ENCODE assay signal across 14 mouse cellular contexts in the genomic region with DNA sequence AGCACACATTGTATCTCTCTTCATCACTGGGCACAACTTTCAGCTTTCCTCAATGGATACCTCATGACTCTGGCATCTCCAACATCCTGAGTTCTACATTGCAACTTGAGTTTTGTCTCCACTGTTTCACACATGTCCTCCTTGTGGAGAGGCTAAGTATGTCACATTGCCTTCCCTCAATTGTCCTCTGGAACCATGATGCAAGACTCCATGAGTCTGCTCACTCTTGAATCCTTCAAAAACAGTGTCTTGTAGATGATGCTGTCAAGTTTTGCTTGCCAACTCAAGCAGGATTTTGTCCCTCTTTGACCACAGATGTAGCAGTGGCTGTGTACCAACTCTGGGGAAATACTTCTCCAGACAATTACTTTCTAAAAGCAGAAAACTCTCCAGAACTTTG.
"Had no signal": no experiment of that assay in that cellular context is flagged by ENCODE, and none has a peak within 500 bp of the region (broad histone marks: within the 10 kb centered on the region; RNA-seq: fewer than 3 reads in every experiment).

No protein-coding gene starts in this region.

- H3K4me2 ChIP-seq: limb, embryonic 12.5 days; liver, embryonic 13.5 days; neural tube, embryonic 15.5 days had no signal

- H3K4me1 ChIP-seq: limb, embryonic 12.5 days; liver, embryonic 13.5 days; midbrain, embryonic 10.5 days; neural tube, embryonic 15.5 days had no signal

- H3K9ac ChIP-seq: limb, embryonic 12.5 days; liver, embryonic 13.5 days; liver, postnatal 0 days; neural tube, embryonic 15.5 days had no signal

- H3K4me3 ChIP-seq: layer of hippocampus, adult 2 months; limb, embryonic 12.5 days; liver, embryonic 13.5 days; midbrain, embryonic 10.5 days; myocyte; neural tube, embryonic 15.5 days had no signal

- H3K27me3 ChIP-seq: limb, embryonic 12.5 days; liver, embryonic 13.5 days; neural tube, embryonic 15.5 days had no signal

- H3K9me3 ChIP-seq: limb, embryonic 12.5 days; liver, embryonic 13.5 days; neural tube, embryonic 15.5 days had no signal

- DNase-seq: kidney, postnatal 10 days; kidney, postnatal 4 days; liver; liver, embryonic 13.5 days; liver, postnatal 0 days; midbrain, embryonic 14.5 days; right cerebral cortex, adult 18-20 months; right cerebral cortex, postnatal 25 days; thymus, postnatal 4 days had no signal

- H3K36me3 ChIP-seq: limb, embryonic 12.5 days; liver, embryonic 13.5 days; midbrain, embryonic 10.5 days; neural tube, embryonic 15.5 days had no signal

- H3K27ac ChIP-seq: layer of hippocampus, adult 2 months; limb, embryonic 12.5 days; liver, embryonic 13.5 days; midbrain, embryonic 10.5 days; neural tube, embryonic 15.5 days had no signal

- ATAC-seq: liver, postnatal 0 days had no signal
